Comparison of ENCODE assay signal across 9 mouse cellular contexts in genomic region chr4:46689397-46690022, GRCm38 (mm10). TPM values are rescaled to one million over a fixed set of nuclear protein-coding genes. Genes with fewer than 3 reads are reported as not detected.
A peak's percentile ranks its signal among the peaks of the same experiment; 100 is the strongest.
DNase-seq lines count a peak whose midpoint lies in the region; ATAC-seq lines count a peak whose summit lies in the region.
"Had no signal": no experiment of that assay in that cellular context is flagged by ENCODE, and none has a peak within 500 bp of the region (broad histone marks: within the 10 kb centered on the region; RNA-seq: fewer than 3 reads in every experiment).

No protein-coding gene starts in this region.

- 0 out of 2 replicates have a peak, but pooled peaks cover 2% of the 10 kb centered on the region for H3K9me3 ChIP-seq in intestine, embryonic 14.5 days (ENCODE audit: control insufficient read depth, low read length)
- 0 out of 2 replicates have a peak, but pooled peaks cover 4% of the 10 kb centered on the region for H3K9me3 ChIP-seq in midbrain, embryonic 10.5 days (replicated peaks)
- H3K9me3 ChIP-seq: limb, embryonic 15.5 days had no signal

- no peaks in the 10 kb centered on the region for H3K36me3 ChIP-seq in intestine, embryonic 14.5 days (ENCODE audit: control insufficient read depth, insufficient read depth, low read length)
- H3K36me3 ChIP-seq in midbrain, embryonic 10.5 days, result no peaks in the 10 kb centered on the region
- H3K36me3 ChIP-seq: limb, embryonic 15.5 days had no signal

- peak; percentile 53; the same call in 1 of the 2 replicates for ATAC-seq in intestine, embryonic 14.5 days (replicated peaks; ENCODE audit: low FRiP score, low TSS enrichment, low read depth)

- WGBS in intestine, embryonic 14.5 days, result 44% methylated on average over 15 of the region's 15 CpGs
- WGBS in midbrain, embryonic 10.5 days, result 46% methylated on average over 15 of the region's 15 CpGs

- no peak overlapping the region for H3K4me3 ChIP-seq in intestine, embryonic 14.5 days (ENCODE audit: low read depth, low read length)
- H3K4me3 ChIP-seq in midbrain, embryonic 10.5 days, result no peak overlapping the region
- H3K4me3 ChIP-seq: limb, embryonic 15.5 days had no signal

- H3K27me3 ChIP-seq in intestine, embryonic 14.5 days (replicated peaks; ENCODE audit: control insufficient read depth, insufficient read depth, low read length), result no peaks in the 10 kb centered on the region
- H3K27me3 ChIP-seq in midbrain, embryonic 10.5 days (ENCODE audit: low read depth, poor library complexity, severe bottlenecking), result no peaks in the 10 kb centered on the region; the same call in 1 of the 2 replicates

- peak; percentile 83 for DNase-seq in ZHBTc4 (ENCODE audit: low read depth, low spot score)
- peak; percentile 94 for DNase-seq in cerebellum, postnatal 14 days
- peak; percentile 71 for DNase-seq in gastrocnemius, adult 18-20 months (ENCODE audit: low spot score)
- peak; percentile 85 for DNase-seq in intestine, embryonic 14.5 days (ENCODE audit: low spot score)
- peak; percentile 48 to 75 for DNase-seq in left cerebral cortex, adult 8-10 months (ENCODE audit: low spot score in 2 of 2)
- peak; percentile 73 for DNase-seq in midbrain, embryonic 10.5 days (ENCODE audit: low spot score)
- peak; percentile 57 for DNase-seq in right cerebral cortex, postnatal 25 days
- peak; percentile 57 to 58 for DNase-seq in urinary bladder, postnatal 36 days (ENCODE audit: low spot score in 2 of 2)

- no peak overlapping the region for H3K4me2 ChIP-seq in intestine, embryonic 14.5 days (ENCODE audit: low read length)
- H3K4me2 ChIP-seq: limb, embryonic 15.5 days had no signal

- H3K27ac ChIP-seq in intestine, embryonic 14.5 days (ENCODE audit: low read depth), result no peak overlapping the region
- no peak overlapping the region for H3K27ac ChIP-seq in midbrain, embryonic 10.5 days (replicated peaks)
- H3K27ac ChIP-seq: limb, embryonic 15.5 days had no signal

- no peaks in the 10 kb centered on the region for H3K4me1 ChIP-seq in intestine, embryonic 14.5 days (replicated peaks; ENCODE audit: control insufficient read depth, insufficient read depth, low read length)
- H3K4me1 ChIP-seq in midbrain, embryonic 10.5 days, result 0 out of 2 replicates have a peak, but pooled peaks cover 3% of the 10 kb centered on the region
- H3K4me1 ChIP-seq: limb, embryonic 15.5 days had no signal

- H3K9ac ChIP-seq in intestine, embryonic 14.5 days (ENCODE audit: low read length), result no peak overlapping the region; the same call in 1 of the 2 replicates
- H3K9ac ChIP-seq: limb, embryonic 15.5 days had no signal

RNA-seq across cellular contexts. Expression of gene Tbc1d2, which starts 39.5 kb away (rescaled TPM):
- under 1 TPM; 0.39 to 0.83 TPM for total RNA-seq in gastrocnemius, adult 18-20 months (2021)
- 3.5 and 4.8 TPM in 2 replicates for polyA plus RNA-seq in intestine, embryonic 14.5 days (2014; fragmentation: Nextera tagmentation; extraction: Ambion mirVana)
- total RNA-seq in left cerebral cortex, adult 8-10 months (2022), result 1 to 10 TPM; 2.4 to 3.9 (median 3.4) TPM
- polyA plus RNA-seq in midbrain, embryonic 10.5 days (2016; fragmentation: Nextera tagmentation; extraction: Ambion mirVana), result 0.65 and 0.76 TPM in 2 replicates
